Mouse (Mus musculus): Measurements from ENCODE around the gene Neil3.

The Neil3 gene

DNA sequence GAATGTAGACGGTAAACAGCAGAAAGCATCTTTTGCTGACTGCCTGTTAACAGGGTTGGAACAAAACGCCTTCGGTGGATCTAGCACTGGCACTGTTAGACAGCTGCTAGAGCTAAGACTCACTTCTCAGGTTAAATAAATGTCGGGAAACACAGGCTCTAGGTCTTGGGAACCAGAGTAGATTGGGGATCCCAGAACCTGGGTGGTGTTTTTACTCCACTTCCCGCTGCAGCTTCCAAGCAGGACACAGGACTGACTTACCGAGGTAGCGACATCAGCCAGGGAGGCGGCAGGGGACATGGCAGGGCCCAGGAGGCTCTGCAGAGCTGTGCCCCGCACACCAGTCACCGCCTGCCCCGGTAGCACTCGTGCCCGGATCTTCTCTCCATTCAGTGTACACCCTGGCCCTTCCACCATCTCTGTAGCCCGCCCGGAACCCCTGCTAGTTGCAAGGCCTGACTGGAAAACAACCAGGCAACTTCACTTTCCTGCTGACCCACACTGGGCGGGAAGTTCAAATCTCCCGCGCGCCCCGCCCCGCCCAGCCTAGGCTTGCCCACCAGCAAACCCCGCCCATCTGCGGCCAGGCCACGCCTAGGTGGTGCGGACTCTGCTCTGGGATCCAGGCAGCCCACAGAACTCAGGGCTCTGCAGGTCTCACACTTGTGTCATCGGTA lies at the start of gene Neil3:
TSS of gene Neil3 (minus strand) at position 571 of the 677 bp plus-strand sequence.
- peak; percentile 83 for DNase-seq (ENCODE audit: low read depth, low spot score)

DNA sequence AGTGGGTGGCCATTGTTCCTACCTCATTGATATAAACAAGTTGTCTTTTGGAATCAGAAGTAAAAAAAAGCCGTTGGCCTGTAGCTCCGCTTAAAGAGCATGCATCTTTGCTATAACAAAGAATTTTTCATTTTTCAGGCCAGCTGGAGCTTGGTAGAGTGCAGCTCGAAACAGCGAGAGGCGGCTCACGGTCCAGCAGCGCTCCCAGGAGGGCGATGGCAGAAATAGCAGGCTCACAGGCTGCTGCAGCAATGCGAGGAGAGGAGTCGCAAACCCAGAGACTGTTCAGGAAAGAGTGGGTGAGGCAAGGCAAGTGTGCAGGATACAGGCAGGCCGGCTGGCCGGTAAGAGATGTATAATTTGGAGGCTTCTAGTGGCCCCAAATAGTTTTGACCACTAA lies 42.0 kb upstream of the Neil3 start:
- DNase-seq (ENCODE audit: low read depth, low spot score), result no peak

DNA sequence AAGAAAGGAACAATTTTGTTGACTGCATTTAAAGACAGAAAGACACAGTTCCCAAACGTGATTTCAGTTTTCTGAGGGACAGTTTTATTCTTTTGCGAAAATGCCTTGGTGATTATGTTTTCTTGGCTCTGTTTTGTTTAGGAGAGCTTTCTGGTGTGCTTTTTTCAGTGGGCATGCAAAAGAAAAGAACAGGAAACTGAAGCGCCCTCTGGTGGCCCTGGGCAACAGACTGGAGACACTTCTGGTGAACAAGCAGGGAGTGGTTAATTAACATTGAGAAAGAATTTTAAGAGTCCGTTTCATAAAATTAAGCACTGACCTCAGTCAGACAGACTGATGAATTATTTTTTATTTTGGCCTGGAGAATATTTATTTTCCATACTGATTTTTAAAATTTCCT lies 25.1 kb upstream of the Neil3 start:
- DNase-seq (ENCODE audit: low read depth, low spot score), result peak; percentile 70

DNA sequence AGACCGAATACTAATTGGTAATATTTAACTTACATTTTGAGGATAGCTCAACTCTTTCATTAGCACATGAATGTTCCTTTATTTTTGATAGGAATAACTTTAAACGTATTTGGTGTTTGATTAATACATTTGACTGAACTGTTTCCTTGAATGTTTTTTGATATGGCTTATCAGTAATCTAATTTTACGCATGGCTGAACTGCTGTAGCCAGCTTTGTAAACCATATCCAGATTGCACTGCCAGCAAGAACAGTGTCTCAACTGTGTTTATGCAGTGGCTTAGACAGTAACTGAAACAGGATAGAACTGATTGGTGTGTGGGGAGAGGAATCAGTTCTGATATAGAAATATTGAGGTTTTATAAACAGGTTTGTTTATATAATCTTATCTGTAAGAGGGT lies 22.6 kb upstream of the Neil3 start:
- DNase-seq (ENCODE audit: low read depth, low spot score), result no peak

DNA sequence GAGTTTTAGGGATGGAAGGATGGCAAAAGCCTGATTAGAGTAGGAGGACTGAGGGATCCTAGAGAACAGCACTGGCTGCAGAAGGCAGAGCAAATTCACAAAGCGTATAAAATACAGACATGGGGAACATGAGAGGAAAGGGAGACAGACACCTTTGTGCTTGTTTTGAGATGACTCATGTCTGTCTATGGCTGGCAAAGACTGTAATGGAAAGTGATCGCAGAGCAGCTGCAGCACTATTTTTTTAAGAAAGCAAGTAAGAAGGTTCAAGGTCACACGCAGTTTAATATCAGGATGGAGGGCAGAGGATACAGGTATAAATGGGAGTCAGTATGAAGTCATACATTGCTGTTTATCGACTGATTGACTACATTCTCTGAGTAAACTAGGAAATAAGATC lies 8.2 kb downstream of the Neil3 start:
- no peak for DNase-seq (ENCODE audit: low read depth, low spot score)

DNA sequence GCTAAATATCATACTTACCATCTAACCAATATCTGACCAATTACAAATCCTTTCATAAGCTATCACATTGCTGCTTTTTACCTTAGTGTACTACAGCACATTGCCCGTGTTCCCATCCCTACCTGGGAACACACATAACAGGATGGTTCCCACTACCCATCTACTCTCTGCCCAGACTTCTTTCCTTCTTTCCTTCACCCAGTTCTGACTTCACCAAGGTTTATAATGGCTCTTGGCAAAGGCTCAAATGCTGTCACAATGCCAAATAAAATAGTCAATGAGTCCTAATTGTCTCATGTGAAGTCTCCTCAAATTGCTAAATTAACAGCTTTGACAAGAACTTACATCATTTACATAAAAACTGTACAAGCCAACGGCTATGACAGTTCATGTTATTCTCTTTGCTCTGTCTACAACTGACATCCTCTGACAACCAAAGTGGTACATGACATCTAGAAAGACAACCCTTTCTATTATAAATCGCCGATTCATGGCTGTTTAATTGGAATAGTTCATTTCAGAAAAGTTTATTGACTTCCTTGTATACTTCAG lies 9.9 kb downstream of the Neil3 start:
- no peak for DNase-seq (ENCODE audit: low read depth, low spot score)

DNA sequence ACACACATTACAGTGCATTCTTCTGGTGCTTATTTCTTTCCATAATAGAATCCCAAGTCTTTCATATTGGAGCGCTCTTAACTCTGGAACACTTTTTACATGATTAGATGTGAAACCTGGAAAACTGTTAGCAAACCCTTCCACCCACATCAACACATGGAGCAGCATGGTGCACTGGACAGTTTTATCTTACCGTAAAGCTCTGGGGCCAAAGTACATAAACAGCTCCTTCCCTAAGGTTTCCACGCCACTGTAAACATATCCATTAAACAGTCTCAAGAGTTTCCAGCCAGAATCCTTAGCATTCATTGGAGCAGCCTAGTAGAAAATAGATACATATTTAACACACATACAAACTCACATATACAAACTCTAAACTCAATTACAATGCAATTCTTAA lies 15.4 kb downstream of the Neil3 start:
- no peak for DNase-seq (ENCODE audit: low read depth, low spot score)

DNA sequence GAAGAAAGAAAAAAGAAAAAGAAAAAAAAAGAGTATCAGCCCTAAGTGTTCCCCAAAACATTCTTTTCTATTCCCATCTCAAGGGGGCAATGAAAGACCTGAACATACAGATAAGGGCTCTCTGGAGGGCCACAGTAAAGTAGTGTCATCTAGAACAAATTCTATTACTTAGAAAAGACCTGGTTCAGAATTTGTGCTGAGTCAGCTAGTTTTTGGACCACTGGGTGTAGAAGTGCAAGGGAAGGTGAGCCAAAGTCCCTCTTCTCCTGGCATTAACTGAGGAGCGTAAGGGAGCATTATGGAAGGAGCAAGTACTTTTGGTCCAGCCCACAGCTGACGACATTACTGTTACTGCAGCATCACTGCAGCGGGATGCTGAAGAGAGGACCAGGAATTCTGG lies 19.7 kb downstream of the Neil3 start:
- no peak for DNase-seq (ENCODE audit: low read depth, low spot score)

DNA sequence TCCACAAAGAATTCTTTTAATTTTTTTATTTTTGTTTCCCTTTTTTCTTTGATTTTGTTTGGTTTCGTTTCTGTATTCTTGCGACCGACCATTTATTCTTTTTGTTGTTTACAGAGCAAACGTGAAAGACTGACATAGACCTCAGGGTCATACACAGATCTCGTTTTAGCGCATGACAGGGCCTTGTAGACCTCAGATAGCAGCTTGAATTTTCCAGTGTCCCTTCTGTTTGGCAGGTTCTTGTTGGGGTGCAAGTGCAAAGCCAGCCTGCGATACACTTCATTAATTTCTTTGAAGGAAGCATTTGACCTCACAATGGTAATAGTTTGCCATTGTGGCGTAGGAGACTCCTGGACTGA lies 24.6 kb downstream of the Neil3 start:
- no peak for DNase-seq (ENCODE audit: low read depth, low spot score)

DNA sequence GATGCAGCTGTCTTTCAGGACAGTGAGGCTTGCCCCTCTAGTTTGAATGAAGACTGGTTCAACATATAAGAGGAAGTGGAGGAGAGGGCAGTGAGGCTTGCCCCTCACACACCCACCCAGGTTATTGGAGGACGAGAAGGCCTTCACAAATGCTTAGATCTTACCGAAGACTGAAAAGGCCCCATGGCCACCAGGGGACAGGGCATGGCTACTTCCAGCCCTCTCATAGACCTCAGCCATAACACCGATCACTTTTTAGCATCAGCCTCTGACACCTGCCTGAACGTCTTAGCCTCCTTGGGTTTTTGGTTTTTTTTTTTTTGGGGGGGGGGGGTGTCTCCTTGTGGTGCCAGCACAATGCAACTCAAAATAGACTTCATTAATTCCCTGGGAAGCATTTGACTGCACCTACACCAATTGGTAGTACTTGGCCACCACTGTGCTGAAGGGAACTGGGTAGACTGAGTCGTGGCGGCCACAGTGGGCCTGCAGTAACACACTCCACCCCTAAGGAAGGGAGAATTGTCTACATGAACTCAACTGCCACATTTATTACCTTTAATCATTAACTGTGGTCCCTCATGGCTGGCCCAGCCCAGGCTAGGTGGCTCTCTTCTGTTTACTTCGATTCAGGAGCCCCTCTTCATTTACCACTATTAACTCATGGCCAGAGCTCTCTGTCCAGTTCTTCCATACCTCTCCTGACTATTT lies 25.1 kb downstream of the Neil3 start:
- no peak for DNase-seq (ENCODE audit: low read depth, low spot score)

DNA sequence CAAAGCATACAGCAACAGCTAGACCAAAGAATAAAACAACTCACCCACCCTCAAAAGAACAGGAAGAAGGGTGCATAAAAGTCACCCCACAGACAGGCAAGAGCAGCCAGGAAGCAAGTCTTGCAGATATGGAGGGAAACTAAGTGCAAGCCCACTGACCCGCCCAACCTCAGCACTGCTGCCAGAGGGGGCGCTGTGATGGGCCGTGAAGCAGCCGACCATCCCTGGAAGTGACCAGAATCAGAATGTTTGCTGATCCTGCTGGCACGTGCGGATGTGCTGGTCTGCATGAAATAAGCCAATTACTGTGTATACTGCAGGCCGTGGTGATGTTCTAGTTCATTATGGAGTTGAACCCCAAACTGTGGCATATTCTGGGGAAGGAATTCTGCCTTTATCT lies 26.6 kb downstream of the Neil3 start:
- no peak for DNase-seq (ENCODE audit: low read depth, low spot score)

DNA sequence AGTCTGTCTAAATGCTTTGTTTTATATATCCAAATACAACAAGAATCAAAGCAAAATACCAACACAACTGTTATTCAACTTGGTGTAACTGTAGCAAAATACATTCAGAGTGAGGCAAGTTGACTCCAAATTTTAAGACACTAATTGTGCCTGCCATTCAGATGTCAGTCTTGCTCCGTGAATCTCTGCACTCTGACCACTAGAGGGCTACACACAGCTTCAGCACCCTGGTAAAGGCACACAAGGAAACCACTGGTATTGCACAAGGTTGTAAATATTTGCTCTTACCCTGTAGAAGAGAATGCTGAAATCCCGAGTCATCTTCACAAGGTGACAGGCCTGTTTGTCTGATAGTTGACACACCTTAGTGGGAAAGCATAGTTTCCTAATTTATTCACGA lies 31.8 kb downstream of the Neil3 start:
- peak; percentile 75 for DNase-seq (ENCODE audit: low read depth, low spot score)

DNA sequence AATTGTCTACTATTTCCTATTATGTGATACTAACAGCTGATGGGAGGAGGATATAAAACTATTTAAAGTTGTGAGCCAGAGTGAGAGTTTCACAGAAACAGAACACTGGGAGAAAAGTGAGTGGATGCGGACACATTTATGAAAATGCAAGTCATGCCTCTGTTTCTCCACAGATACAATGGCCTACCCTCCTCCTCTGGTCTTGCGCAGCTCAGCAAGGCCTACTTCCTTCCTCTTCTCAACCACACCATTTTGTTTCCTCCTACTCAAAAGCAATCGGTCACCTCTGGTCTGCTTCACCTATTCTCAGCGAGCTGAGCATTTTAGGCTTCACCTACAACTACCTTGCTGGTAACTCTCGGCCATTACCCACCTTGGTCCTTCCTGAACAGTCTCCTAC lies 34.0 kb downstream of the Neil3 start:
- DNase-seq (ENCODE audit: low read depth, low spot score), result no peak

DNA sequence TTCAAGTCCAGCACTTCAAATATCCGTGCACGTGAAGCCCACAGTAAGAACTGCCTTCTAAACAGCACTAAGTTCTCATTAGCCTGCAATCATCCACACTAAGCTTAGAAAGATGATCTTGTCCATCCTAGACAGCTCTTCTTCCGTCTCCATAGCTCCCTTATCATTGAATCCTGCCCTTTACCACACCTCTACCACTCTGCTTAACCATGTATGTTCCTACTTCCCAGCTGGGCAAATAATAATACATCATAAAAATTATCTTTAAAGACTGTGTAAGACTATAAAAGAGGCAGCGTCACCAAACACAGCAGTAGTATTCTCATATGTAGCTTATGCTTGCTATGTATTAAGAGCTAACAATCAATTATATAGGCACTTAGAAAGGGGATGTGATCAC lies 35.2 kb downstream of the Neil3 start:
- no peak for DNase-seq (ENCODE audit: low read depth, low spot score)

DNA sequence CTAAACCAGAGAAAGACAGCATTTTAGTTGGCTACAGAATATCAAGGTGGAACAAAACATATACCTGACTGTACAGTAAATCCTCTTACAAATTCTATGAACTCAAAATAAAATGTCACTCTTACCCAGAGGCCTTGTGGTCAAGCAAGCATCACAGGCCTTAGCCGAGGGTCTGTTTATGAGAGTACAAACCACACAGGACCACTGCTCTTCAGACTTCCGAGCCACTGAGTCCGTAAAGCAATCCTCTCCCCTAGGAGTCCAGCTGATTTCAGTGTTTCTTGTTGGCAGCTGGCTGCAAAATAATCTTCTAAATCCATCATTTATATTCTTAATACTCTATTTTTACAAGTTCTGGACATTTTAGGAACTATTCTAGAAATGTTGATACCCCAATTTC lies 38.0 kb downstream of the Neil3 start:
- DNase-seq (ENCODE audit: low read depth, low spot score), result no peak

DNA sequence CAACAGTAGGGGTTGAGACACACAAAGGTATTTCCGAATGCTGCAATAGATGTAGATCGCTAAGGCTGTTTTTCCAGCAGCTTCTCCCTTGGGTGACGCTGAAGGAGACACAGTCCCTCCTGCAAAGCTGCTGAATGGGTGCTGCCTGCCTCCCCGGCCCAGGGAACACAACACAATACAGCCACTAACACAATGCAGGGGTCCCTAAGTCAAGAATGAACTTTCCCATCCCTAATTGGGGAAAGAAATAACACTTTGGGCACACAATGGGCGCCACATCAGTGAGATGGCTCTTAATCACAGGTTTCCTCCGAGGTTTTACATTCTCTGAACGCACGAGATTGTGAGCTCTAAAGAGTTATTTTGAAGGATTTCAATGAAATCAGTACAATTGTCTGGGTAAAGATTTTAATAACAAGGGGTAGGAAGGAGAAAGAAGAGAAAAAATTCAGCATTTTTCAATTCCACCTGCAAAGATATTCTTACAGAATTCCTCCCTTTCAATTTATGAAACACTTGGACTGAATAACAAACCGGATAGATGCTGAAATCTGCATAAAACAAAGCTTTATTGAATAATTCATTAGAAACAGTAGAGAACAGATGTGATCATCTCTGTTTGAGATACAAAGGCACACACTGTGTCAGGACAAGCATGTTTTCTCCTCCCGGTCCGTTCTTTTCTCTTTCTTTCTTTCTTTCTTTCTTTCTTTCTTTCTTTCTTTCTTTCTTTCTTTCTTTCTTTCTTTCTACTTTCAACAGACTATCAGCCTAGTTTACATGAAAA lies 38.6 kb downstream of the Neil3 start:
- no peak for DNase-seq (ENCODE audit: low read depth, low spot score)

DNA sequence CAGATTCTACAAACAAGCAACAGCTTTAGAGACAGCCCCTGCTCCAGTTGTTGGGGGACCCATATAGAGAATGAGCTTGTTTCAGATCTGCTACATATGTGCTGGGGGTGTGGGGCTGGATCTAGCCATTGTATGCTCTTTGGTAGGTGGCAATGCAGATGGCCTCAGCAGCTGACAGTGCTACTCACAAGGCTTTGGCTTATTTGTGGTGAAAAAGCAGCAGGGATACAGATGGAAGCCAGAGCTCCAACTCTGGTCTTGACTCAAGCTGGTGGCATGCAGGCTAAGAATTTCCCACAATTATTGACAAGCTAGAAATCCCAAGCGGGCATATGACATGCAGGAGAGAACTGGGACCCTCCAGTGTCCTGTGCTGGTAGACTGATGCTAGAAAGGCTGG lies 40.8 kb downstream of the Neil3 start:
- no peak for DNase-seq (ENCODE audit: low read depth, low spot score)

DNA sequence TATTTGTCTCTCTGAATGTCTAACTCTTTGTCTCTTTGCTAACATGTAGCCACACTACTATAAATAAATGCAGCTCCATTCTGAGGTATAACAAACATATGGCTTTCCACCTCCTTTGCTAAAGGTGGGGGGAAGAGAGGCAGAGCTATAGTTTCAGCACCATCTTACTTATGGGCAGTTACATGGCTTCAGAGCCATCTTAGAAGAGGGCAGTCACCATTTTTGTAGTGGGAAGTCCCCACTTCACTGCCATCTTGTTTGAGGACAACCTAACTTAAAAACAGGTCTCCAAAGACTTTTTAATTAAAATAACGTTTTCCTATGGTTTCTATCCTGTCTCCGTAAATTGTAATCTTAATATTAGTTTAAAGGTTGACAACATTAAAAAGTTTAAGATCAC lies 47.1 kb downstream of the Neil3 start:
- DNase-seq (ENCODE audit: low read depth, low spot score), result no peak

DNA sequence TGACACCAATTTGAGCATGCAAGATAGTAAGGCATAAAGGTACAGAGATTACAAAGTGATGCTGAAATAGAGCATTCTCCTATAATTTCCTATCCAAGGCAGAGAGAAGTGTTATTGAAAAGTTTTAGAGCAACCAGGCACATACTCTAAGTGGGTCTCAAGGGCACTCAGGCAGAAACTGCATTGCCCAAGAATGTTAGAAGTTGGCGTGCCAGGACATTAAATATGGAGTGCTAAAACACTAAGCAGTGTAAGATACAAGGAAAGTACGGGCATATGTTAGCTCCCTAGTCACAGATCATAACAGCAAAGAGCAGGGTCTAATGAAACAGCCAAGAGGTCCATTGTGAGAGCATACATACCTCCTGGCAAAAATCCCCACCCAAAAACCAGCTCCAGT lies 65.3 kb downstream of the Neil3 start:
- DNase-seq (ENCODE audit: low read depth, low spot score), result no peak

DNA sequence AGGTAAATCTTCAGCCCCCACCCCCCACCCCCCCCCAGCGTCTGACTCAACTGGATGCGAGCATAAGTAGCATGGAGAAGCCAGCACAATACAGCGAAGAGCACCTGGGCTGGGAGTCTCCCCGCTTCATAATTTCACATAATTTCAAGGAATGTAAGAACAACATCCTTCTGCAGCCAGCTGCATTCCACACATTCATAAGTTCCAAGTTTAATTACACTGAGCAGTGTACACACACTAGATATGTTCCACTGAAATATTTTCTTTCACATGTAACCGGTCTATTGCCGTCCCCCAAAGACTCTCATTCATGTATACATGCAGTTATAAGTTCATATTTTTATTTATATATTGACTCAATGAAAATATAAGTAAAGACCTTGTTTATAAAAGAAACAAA lies 72.6 kb downstream of the Neil3 start:
- DNase-seq (ENCODE audit: low read depth, low spot score), result no peak

DNA sequence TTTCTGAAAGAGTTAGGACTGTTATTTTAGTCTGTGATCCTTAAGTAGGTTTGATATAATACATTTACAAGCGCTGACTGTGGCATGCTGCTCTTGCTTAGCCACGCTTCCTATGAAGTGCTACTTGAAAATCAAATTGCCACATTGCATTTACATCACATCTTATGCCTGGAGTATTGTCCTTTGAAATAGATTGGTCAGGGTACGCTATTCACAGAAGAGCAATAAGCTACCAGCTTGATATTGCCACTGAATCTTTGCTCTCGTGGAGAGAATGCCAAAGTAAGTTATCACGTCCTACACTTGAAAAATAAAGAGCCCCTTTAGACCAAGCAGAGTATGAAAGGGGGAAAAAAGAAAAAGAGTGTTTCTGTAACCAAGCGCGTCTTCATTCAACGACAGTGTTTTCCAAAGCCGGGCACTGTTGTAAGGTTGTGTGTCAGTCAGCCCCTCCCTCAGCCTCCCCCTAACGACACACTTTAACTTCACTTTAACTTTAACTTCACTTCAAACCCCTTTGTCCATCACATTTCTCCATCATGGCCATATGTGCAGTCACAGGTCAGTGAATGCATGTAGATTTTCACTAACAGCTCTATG lies 76.3 kb downstream of the Neil3 start:
- no peak for DNase-seq (ENCODE audit: low read depth, low spot score)

DNA sequence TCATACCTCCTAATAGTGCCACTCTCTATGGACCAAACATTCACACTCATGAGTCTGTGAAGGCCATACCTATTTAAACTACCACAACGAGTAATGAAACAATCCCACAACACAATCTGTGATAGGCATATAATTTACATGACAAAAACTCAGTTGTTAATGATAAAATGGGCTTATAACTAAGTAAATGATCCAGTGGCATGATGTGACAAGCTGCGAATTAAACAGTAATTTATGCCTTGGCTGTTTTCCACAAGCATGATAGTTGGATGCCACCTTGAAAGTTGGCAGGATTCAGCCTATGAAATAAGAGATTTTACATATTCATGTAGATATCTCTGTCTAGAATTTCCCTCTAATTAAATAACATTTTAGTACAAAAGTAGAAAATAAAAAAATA lies 99.3 kb downstream of the Neil3 start:
- DNase-seq (ENCODE audit: low read depth, low spot score), result no peak
